Mouse (Mus musculus) midbrain, embryonic 14.5 days (tissue): ENCODE measurements around the gene Macrod1. TPM values are rescaled to one million over a fixed set of nuclear protein-coding genes. Genes with fewer than 3 reads are reported as not detected.
A peak's percentile ranks its signal among the peaks of the same experiment; 100 is the strongest.

Experiments
- ATAC-seq: fragments of 200-750 bp; cut with Nextera tagmentation; 2 replicates; pipeline ENCODE4 v1.8.0; 2017; ENCODE audit warnings: moderate number of reproducible peaks, moderate library complexity; ENCODE audit not compliant: low FRiP score, low TSS enrichment
- DNase-seq: peaks from one replicate; pipeline ENCODE4 v3.0.0-alpha.2; 2015
- H3K27ac ChIP-seq: fragments of 300-500 bp; sonication (generic); replicated peaks from 2 replicates; pipeline ENCODE4 v1.5.1; 2014; ENCODE audit warnings: mild to moderate bottlenecking, low read depth, low read length, moderate library complexity
- H3K27me3 ChIP-seq: fragments of 300-500 bp; sonication (generic); 2 replicates; pipeline ENCODE4 v1.6.1; 2014; ENCODE audit warnings: low read length, control low read depth, mixed read lengths; ENCODE audit not compliant: control insufficient read depth, insufficient read depth
- H3K36me3 ChIP-seq: fragments of 300-500 bp; sonication (generic); 2 replicates; pipeline ENCODE4 v1.6.1; 2014; ENCODE audit warnings: low read length, control low read depth; ENCODE audit not compliant: control insufficient read depth, insufficient read depth
- H3K4me1 ChIP-seq: fragments of 300-500 bp; sonication (generic); 2 replicates; pipeline ENCODE4 v1.6.1; 2014; ENCODE audit warnings: mild to moderate bottlenecking, antibody characterized with exemption, low read length, control low read depth; ENCODE audit not compliant: control insufficient read depth, insufficient read depth
- H3K4me2 ChIP-seq: fragments of 300-500 bp; sonication (generic); 2 replicates; pipeline ENCODE4 v1.6.1; 2014; ENCODE audit warnings: mild to moderate bottlenecking, low read length, moderate library complexity
- H3K4me3 ChIP-seq: fragments of 300-500 bp; sonication (generic); replicated peaks from 2 replicates; pipeline ENCODE4 v1.5.1; 2014; ENCODE audit warnings: low read depth, low read length
- H3K9ac ChIP-seq: fragments of 300-500 bp; sonication (generic); replicated peaks from 2 replicates; pipeline ENCODE4 v1.6.1; 2014; ENCODE audit warnings: mild to moderate bottlenecking, low read length, moderate library complexity
- H3K9me3 ChIP-seq: fragments of 300-500 bp; sonication (generic); 2 replicates; pipeline ENCODE4 v1.6.1; 2016; ENCODE audit warnings: low read length, control low read depth, mixed read lengths; ENCODE audit not compliant: control insufficient read depth
- WGBS: fragments of 180-500 bp; shearing (Covaris S2); extraction: QIAGEN DNeasy Blood & Tissue Kit; methylation state at CpG from one replicate; pipeline ENCODE4 v1.1.7; 2014; 5-methylcytosine and 5-hydroxymethylcytosine counted together
- polyA plus RNA-seq: library from polyadenylated mRNA; unstranded; fragments of >200 nt; fragmentation: Nextera tagmentation; extraction: Ambion mirVana; gene quantifications from 2 replicates; pipeline ENCODE4 v1.2.1, GENCODE M21; 2014

Gene Macrod1
- polyA plus RNA-seq, 1 experiment from 2014 or later, result 3.4 TPM

DNA sequence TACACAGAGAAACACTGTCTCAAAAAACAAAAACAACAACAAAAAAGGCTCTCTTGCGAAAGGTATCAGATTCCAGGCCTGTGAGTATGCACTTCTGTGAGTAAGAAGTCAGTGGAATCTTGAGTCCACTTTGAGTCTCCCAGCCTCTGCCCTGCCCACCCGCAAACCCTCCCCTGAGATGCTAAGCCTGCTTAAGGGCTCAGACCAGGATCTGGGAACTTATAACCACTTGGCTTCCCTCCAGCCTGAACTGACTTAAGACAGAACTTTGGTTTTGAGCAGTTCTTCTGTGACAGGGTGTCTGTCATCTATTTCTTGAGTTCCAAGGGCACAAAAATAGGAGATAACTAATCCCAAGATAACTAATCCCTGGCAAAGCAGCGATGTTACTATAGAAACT, 156.4 kb downstream of the Macrod1 start:
- Histone ChIP-seq H3K36me3 (peaks cover 26% of the 10 kb centered on the region), H3K4me3 (no peak overlapping the region), H3K9ac (no peak overlapping the region), H3K27ac (no peak overlapping the region), H3K4me2 (no peak overlapping the region), H3K9me3 (no peaks in the 10 kb centered on the region), H3K4me1 (peaks cover 8% of the 10 kb centered on the region), H3K27me3 (no peaks in the 10 kb centered on the region)
- 91% methylated on average over 3 of the region's 3 CpGs for WGBS
- no peak for DNase-seq
- ATAC-seq, result no peak

DNA sequence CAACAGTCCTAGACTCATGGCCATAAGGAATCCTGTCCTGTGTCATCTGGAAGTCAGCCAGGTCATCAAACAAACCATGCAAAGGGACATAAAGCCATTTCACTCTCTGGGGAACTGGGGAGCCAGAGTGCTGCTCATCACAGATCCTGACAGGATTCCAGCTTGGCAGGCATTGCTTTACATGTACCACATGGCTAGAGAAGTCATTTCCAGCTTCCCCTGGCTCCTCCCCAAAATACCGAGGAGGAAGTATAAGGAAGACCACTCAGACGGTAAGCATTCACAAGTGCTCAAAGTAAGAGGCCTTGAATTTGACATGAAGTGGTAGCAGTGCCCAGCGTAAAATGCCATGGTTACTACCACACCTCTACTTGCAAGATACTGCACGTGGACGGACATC, 157.9 kb downstream of the Macrod1 start:
- 93% methylated on average over 5 of the region's 5 CpGs for WGBS
- Histone ChIP-seq H3K27me3 (no peaks in the 10 kb centered on the region), H3K36me3 (peaks cover 26% of the 10 kb centered on the region), H3K9ac (no peak overlapping the region), H3K4me1 (peaks cover 8% of the 10 kb centered on the region), H3K4me2 (no peak overlapping the region), H3K9me3 (no peaks in the 10 kb centered on the region), H3K4me3 (no peak overlapping the region), H3K27ac (no peak overlapping the region)
- ATAC-seq, result no peak
- no peak for DNase-seq

DNA sequence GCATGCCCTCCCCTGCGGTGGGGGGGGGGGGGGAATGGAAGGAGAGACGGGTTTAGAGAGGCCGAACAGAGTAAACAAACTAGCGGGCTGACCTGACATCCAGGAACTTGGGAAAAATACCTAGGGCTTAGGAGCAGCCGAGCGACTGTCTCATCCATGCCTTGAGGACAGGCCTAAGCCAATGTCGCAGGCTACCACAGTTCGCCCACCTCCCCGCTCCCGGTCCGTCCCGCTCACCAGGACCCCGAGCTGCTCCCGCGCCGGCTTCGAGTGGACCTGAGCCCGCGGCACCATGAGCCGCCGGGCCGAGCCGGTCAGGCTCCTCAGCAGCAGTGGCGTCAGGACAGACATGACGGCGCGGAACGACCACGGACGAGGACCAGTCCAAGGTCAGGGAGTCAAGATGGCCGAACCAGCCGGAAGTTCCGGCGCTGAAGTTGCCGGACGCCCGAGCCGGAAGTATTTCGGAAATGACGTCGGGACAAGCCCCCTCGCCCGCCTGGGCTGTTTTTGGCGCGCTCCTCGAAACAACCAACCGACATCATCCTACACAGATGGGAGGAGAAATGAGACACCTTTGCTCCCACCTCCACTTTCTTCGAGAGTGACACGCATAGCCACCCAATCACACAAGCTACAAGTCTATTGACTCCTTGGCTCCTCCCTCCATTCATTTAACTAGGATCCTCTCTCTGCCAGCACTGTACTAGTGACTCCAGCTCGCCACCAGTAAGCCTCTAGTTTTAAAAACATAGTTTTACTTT, 160.7 kb downstream of the Macrod1 start, which contains the start of gene Cox8a:
Gene Cox8a, minus strand, starts transcription at position 455 of the 764 bp plus-strand sequence.
- peak; percentile 97 for ATAC-seq
- peak; percentile 97 for DNase-seq
- Histone ChIP-seq H3K27me3 (no peaks in the 10 kb centered on the region), H3K9ac (peak within 1 kb of the TSS; percentile 72), H3K27ac (peak within 1 kb of the TSS; percentile 86), H3K4me3 (peak within 1 kb of the TSS; percentile 85), H3K9me3 (no peaks in the 10 kb centered on the region), H3K36me3 (peaks cover 18% of the 10 kb centered on the region), H3K4me1 (peaks cover 8% of the 10 kb centered on the region), H3K4me2 (peak within 1 kb of the TSS; percentile 88)
- under 1% methylated on average over 50 of the region's 50 CpGs for WGBS

DNA sequence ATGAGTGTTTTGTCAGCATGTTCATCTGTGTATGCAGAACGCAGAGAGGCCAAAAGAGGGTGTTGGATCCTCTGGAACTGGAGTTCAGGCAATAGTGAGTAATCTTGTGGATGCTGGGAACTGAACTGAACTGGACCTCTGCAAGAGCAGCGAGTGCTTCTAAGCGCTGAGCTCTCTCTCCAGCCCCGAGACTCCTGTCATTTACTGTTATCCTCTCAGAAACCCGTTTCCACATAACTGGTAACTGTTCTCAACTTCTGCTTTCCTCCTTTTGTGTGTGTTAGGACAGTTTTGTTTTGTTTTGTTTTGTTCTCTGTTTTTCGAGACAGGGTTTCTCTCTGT, 161.3 kb downstream of the Macrod1 start:
- peak overlapping the region; percentile 88 for H3K4me2 ChIP-seq
- peaks cover 18% of the 10 kb centered on the region for H3K36me3 ChIP-seq
- no peak for DNase-seq
- peak overlapping the region; percentile 85 for H3K4me3 ChIP-seq
- H3K27ac ChIP-seq, result peak overlapping the region; percentile 33; the same call in 1 of the 2 replicates
- no peak; the same call in 1 of the 2 replicates for ATAC-seq
- WGBS, result 11% methylated on average over 6 of the region's 6 CpGs
- no peaks in the 10 kb centered on the region for H3K27me3 ChIP-seq
- H3K9me3 ChIP-seq, result no peaks in the 10 kb centered on the region
- H3K9ac ChIP-seq, result no peak overlapping the region
- H3K4me1 ChIP-seq, result peaks cover 8% of the 10 kb centered on the region

DNA sequence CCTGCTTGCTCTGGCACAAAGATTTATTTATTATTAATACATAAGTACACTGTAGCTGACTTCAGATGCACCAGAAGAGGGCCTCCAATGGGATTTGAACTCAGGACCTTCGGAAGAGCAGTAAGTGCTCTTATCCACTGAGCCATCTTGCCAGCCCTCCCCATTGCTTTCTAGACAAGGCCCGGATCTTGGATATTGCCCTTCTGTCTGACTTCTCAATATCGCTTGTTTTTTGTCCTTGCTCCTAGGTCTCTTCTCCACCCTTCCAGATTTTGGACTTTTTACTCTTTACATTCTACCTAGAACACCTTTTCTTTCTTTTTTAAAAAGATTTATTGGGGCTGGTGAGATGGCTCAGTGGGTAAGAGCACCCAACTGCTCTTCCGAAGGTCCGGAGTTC, 162.1 kb downstream of the Macrod1 start:
- Histone ChIP-seq H3K27me3 (no peaks in the 10 kb centered on the region), H3K27ac (no peak overlapping the region), H3K4me1 (peaks cover 8% of the 10 kb centered on the region), H3K4me2 (no peak overlapping the region), H3K36me3 (peaks cover 17% of the 10 kb centered on the region), H3K4me3 (no peak overlapping the region), H3K9me3 (no peaks in the 10 kb centered on the region), H3K9ac (no peak overlapping the region)
- ATAC-seq, result no peak
- DNase-seq, result no peak
- 94% methylated on average over 5 of the region's 5 CpGs for WGBS

- Histone ChIP-seq H3K27ac (no peak overlapping the region), H3K27me3 (no peaks in the 10 kb centered on the region), H3K9ac (no peak overlapping the region), H3K9me3 (no peaks in the 10 kb centered on the region), H3K4me1 (no peaks in the 10 kb centered on the region), H3K4me3 (no peak overlapping the region), H3K36me3 (peaks cover 22% of the 10 kb centered on the region), H3K4me2 (no peak overlapping the region)
- ATAC-seq (no peak), DNase-seq (no peak)
- 89% methylated on average over 6 of the region's 6 CpGs for WGBS
These were observed 165.6 kb downstream of the Macrod1 start for GRCm38 (mm10) chr19:7222196-7222595.

DNA sequence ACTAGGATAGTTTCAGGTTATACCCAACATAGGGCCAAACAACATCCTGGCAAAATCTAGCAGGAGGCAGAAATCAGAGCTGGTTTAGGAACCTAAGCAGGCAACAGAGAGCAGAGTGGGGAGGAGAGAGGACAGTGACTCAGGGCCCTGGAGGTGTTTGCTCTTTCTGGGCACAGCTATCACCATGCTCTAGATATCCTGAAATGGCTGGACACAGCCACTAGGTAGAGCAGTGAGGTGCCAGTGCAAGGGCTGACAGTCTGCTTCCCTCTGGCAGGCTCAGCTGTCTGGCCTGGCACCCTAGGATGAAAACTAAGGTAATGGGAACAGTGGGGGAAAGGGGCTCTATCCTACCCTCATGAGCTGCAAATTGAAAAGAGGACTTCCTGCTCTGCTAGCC, 166.9 kb downstream of the Macrod1 start:
- no peaks in the 10 kb centered on the region for H3K27me3 ChIP-seq
- no peak for ATAC-seq
- peaks cover 35% of the 10 kb centered on the region for H3K36me3 ChIP-seq
- H3K4me1 ChIP-seq, result no peaks in the 10 kb centered on the region
- no peak for DNase-seq
- H3K27ac ChIP-seq, result no peak overlapping the region
- no peak overlapping the region for H3K4me3 ChIP-seq
- H3K9ac ChIP-seq, result no peak overlapping the region
- H3K4me2 ChIP-seq, result no peak overlapping the region
- no peaks in the 10 kb centered on the region for H3K9me3 ChIP-seq

DNA sequence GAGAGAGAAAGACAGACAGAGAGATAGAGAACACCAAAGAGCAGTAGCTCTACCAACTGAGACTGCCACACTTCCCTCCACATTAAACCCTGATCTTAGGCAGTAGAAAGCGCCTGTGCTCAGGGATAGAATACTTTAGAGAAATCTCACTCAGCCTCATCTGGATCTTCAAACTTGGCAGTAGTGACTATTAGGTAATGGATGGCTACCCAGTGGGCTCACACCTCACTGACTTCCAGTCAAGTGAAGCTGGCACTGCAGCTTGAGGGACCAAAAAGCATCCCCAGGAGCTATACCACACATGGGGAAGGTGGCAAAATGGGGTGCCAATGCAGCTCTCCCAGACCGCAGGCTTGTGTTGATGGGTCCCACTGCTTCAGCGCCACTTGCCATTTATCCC, 167.6 kb downstream of the Macrod1 start:
- Histone ChIP-seq H3K27me3 (no peaks in the 10 kb centered on the region), H3K4me3 (no peak overlapping the region), H3K4me1 (no peaks in the 10 kb centered on the region), H3K27ac (no peak overlapping the region; the same call in 1 of the 2 replicates), H3K9ac (no peak overlapping the region), H3K4me2 (no peak overlapping the region), H3K36me3 (peaks cover 41% of the 10 kb centered on the region), H3K9me3 (no peaks in the 10 kb centered on the region)
- ATAC-seq (no peak), DNase-seq (no peak)
- WGBS, result 93% methylated on average over 3 of the region's 3 CpGs

- H3K9ac ChIP-seq, result no peak overlapping the region
- H3K4me1 ChIP-seq, result no peaks in the 10 kb centered on the region
- DNase-seq, result no peak
- peaks cover 50% of the 10 kb centered on the region for H3K36me3 ChIP-seq
- no peak overlapping the region for H3K27ac ChIP-seq
- no peak overlapping the region for H3K4me2 ChIP-seq
- H3K9me3 ChIP-seq, result no peaks in the 10 kb centered on the region
- WGBS, result 82% methylated on average over 9 of the region's 9 CpGs
- no peaks in the 10 kb centered on the region for H3K27me3 ChIP-seq
- no peak for ATAC-seq
- no peak overlapping the region for H3K4me3 ChIP-seq
These were observed 168.6 kb downstream of the Macrod1 start for GRCm38 (mm10) chr19:7225096-7225690.
